Mouse (Mus musculus): ENCODE results near the gene Cpeb3. TPM values are rescaled to one million over a fixed set of nuclear protein-coding genes. Genes with fewer than 3 reads are reported as not detected.

Cpeb3 gene
- polyA plus RNA-seq, 1 experiment from 2014 or later: 10.1 TPM

GRCm38 (mm10) chr19:37016890-37017289, 191.5 kb downstream of the Cpeb3 start:
- peaks cover 21% of the 10 kb centered on the region for H3K36me3 ChIP-seq (ENCODE audit: control insufficient read depth, insufficient read depth, low read length)
- no peak overlapping the region for H3K27ac ChIP-seq (replicated peaks; ENCODE audit: low read depth, low read length)
- WGBS: 96% methylated on average over 6 of the region's 6 CpGs
- ATAC-seq (ENCODE audit: low FRiP score, low TSS enrichment) (no peak), DNase-seq (no peak)
- no peaks in the 10 kb centered on the region; the same call in 1 of the 2 replicates for H3K9me3 ChIP-seq (ENCODE audit: control insufficient read depth, low read length)
- H3K4me3 ChIP-seq (replicated peaks; ENCODE audit: low read depth, low read length): no peak overlapping the region
- no peaks in the 10 kb centered on the region for H3K27me3 ChIP-seq (ENCODE audit: control insufficient read depth, insufficient read depth, low read length)
- no peak overlapping the region for H3K4me2 ChIP-seq (ENCODE audit: low read length)
- peaks cover 7% of the 10 kb centered on the region; the same call in 1 of the 2 replicates for H3K4me1 ChIP-seq (ENCODE audit: control insufficient read depth, insufficient read depth, low read length)
- no peak overlapping the region for H3K9ac ChIP-seq (replicated peaks; ENCODE audit: low read length)

GRCm38 (mm10) chr19:37014173-37014939, 194.0 kb downstream of the Cpeb3 start:
- no peaks in the 10 kb centered on the region for H3K27me3 ChIP-seq (ENCODE audit: control insufficient read depth, insufficient read depth, low read length)
- H3K4me3 ChIP-seq (replicated peaks; ENCODE audit: low read depth, low read length): no peak overlapping the region
- 92% methylated on average over 8 of the region's 8 CpGs for WGBS
- no peak for ATAC-seq (ENCODE audit: low FRiP score, low TSS enrichment)
- peaks cover 7% of the 10 kb centered on the region; the same call in 1 of the 2 replicates for H3K4me1 ChIP-seq (ENCODE audit: control insufficient read depth, insufficient read depth, low read length)
- no peak overlapping the region for H3K9ac ChIP-seq (replicated peaks; ENCODE audit: low read length)
- peaks cover 45% of the 10 kb centered on the region for H3K36me3 ChIP-seq (ENCODE audit: control insufficient read depth, insufficient read depth, low read length)
- H3K9me3 ChIP-seq (ENCODE audit: control insufficient read depth, low read length): no peaks in the 10 kb centered on the region; the same call in 1 of the 2 replicates
- no peak overlapping the region for H3K27ac ChIP-seq (replicated peaks; ENCODE audit: low read depth, low read length)
- DNase-seq: no peak
- no peak overlapping the region for H3K4me2 ChIP-seq (ENCODE audit: low read length)

DNA sequence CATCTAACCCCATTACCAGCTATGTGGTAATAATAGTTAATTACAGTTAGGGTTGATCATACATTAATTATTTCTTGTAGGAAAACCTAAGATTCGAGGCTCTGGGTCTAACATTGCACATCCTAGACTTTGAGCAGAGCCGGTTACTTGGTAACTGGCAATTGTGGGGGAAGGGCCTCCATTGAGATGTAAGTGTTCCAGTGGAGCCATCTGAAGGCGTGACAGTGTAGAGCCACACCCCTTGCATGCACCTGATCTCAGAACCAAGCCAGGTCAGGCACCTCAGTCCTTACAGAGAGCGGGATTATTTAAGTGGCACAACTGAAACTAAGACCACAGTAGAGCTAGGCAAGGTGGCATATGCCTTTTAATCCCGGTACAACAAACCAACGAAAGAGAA, 194.9 kb downstream of the Cpeb3 start:
- Histone ChIP-seq H3K9me3 (ENCODE audit: control insufficient read depth, low read length) (no peaks in the 10 kb centered on the region; the same call in 1 of the 2 replicates), H3K27me3 (ENCODE audit: control insufficient read depth, insufficient read depth, low read length) (no peaks in the 10 kb centered on the region), H3K9ac (replicated peaks; ENCODE audit: low read length) (no peak overlapping the region), H3K4me1 (ENCODE audit: control insufficient read depth, insufficient read depth, low read length) (peaks cover 4% of the 10 kb centered on the region; the same call in 1 of the 2 replicates), H3K27ac (replicated peaks; ENCODE audit: low read depth, low read length) (no peak overlapping the region), H3K4me3 (replicated peaks; ENCODE audit: low read depth, low read length) (no peak overlapping the region), H3K36me3 (ENCODE audit: control insufficient read depth, insufficient read depth, low read length) (peaks cover 53% of the 10 kb centered on the region), H3K4me2 (ENCODE audit: low read length) (no peak overlapping the region)
- ATAC-seq (ENCODE audit: low FRiP score, low TSS enrichment) (no peak), DNase-seq (no peak)
- 97% methylated on average over 6 of the region's 6 CpGs for WGBS

DNA sequence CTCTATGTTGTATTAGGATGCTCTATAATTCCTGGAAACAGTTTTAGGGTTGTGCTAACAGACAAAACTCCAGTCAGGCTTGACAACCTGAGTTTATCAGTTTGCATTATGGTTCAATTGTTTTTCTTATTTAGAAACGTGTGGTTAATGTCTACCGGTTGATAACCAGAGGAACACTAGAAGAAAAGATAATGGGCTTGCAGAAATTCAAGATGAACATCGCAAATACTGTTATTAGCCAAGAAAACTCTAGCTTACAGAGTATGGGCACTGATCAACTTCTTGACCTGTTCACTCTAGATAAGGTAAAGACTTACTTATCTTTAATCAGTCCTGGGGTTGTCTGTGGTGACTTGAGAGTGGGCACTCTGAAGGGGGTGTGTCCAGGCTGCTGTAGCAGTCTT, 198.5 kb downstream of the Cpeb3 start:
- WGBS: 97% methylated on average over 3 of the region's 3 CpGs
- no peak for ATAC-seq (ENCODE audit: low FRiP score, low TSS enrichment)
- no peaks in the 10 kb centered on the region for H3K9me3 ChIP-seq (ENCODE audit: control insufficient read depth, low read length)
- H3K27ac ChIP-seq (replicated peaks; ENCODE audit: low read depth, low read length): no peak overlapping the region
- no peak overlapping the region for H3K4me3 ChIP-seq (replicated peaks; ENCODE audit: low read depth, low read length)
- H3K9ac ChIP-seq (replicated peaks; ENCODE audit: low read length): no peak overlapping the region
- no peak for DNase-seq
- H3K27me3 ChIP-seq (ENCODE audit: control insufficient read depth, insufficient read depth, low read length): no peaks in the 10 kb centered on the region
- peaks cover 71% of the 10 kb centered on the region for H3K36me3 ChIP-seq (ENCODE audit: control insufficient read depth, insufficient read depth, low read length)
- H3K4me1 ChIP-seq (ENCODE audit: control insufficient read depth, insufficient read depth, low read length): no peaks in the 10 kb centered on the region
- H3K4me2 ChIP-seq (ENCODE audit: low read length): no peak overlapping the region

GRCm38 (mm10) chr19:37004557-37004956, 203.8 kb downstream of the Cpeb3 start:
- peaks cover 75% of the 10 kb centered on the region for H3K36me3 ChIP-seq (ENCODE audit: control insufficient read depth, insufficient read depth, low read length)

More at GRCm38 (mm10) chr19:37004557-37004956, 203.8 kb downstream of the Cpeb3 start:
- Histone ChIP-seq H3K27ac (replicated peaks; ENCODE audit: low read depth, low read length) (no peak overlapping the region), H3K4me1 (ENCODE audit: control insufficient read depth, insufficient read depth, low read length) (no peaks in the 10 kb centered on the region), H3K9ac (replicated peaks; ENCODE audit: low read length) (no peak overlapping the region), H3K4me3 (replicated peaks; ENCODE audit: low read depth, low read length) (no peak overlapping the region), H3K4me2 (ENCODE audit: low read length) (no peak overlapping the region), H3K27me3 (ENCODE audit: control insufficient read depth, insufficient read depth, low read length) (no peaks in the 10 kb centered on the region), H3K9me3 (ENCODE audit: control insufficient read depth, low read length) (no peaks in the 10 kb centered on the region)
- no peak for ATAC-seq (ENCODE audit: low FRiP score, low TSS enrichment)
- WGBS: 93% methylated on average over 5 of the region's 5 CpGs
- DNase-seq: no peak

Other genes with a start within 250 kb of the Cpeb3 start
- gene March5, start 1.1 kb downstream of the Cpeb3 start, polyA plus RNA-seq (2014; fragmentation: Nextera tagmentation; extraction: Ambion mirVana): 120 and 131 TPM in 2 replicates
- 26.0 and 44.7 TPM in 2 replicates for gene Ide, start 129.3 kb upstream of the Cpeb3 start, polyA plus RNA-seq (2014; fragmentation: Nextera tagmentation; extraction: Ambion mirVana)
- 7.4 and 16.4 TPM in 2 replicates for gene Kif11, start 167.8 kb upstream of the Cpeb3 start, polyA plus RNA-seq (2014; fragmentation: Nextera tagmentation; extraction: Ambion mirVana)
- gene Hhex, start 226.2 kb upstream of the Cpeb3 start, polyA plus RNA-seq (2014; fragmentation: Nextera tagmentation; extraction: Ambion mirVana): 1.4 and 4.2 TPM in 2 replicates

Measured in midbrain, embryonic 14.5 days (tissue).